Mouse (Mus musculus): Measurements from ENCODE around the gene Tmem131l. TPM values are rescaled to one million over a fixed set of nuclear protein-coding genes. Genes with fewer than 3 reads are reported as not detected.

The Tmem131l gene
- polyA plus RNA-seq, 1 experiment from 2014 or later, result 74.8 TPM

- Histone ChIP-seq H3K9me3 (no peaks in the 10 kb centered on the region), H3K36me3 (replicated peaks) (no peaks in the 10 kb centered on the region), H3K27me3 (ENCODE audit: poor library complexity, severe bottlenecking) (no peaks in the 10 kb centered on the region), H3K4me3 (no peak overlapping the region), H3K4me1 (no peaks in the 10 kb centered on the region; the same call in 1 of the 2 replicates), H3K27ac (no peak overlapping the region)
- DNase-seq (ENCODE audit: extremely low spot score, low spot score), result no peak
- 85% methylated on average over 13 of the region's 13 CpGs for WGBS
Measured at GRCm38 (mm10) chr3:84068831-84069709, 29.1 kb upstream of the Tmem131l start.

GRCm38 (mm10) chr3:84065825-84066224 is 25.9 kb upstream of the Tmem131l start:
- Histone ChIP-seq H3K4me3 (no peak overlapping the region), H3K27me3 (ENCODE audit: poor library complexity, severe bottlenecking) (no peaks in the 10 kb centered on the region), H3K36me3 (replicated peaks) (no peaks in the 10 kb centered on the region), H3K27ac (no peak overlapping the region), H3K4me1 (peaks cover 7% of the 10 kb centered on the region; the same call in 1 of the 2 replicates), H3K9me3 (no peaks in the 10 kb centered on the region; the same call in 1 of the 2 replicates)
- 83% methylated on average over 4 of the region's 4 CpGs for whole genome bisulfite sequencing
- no peak for DNase-seq (ENCODE audit: extremely low spot score, low spot score)

- Histone ChIP-seq H3K9me3 (peaks cover under 1% of the 10 kb centered on the region; the same call in 1 of the 2 replicates), H3K4me3 (no peak overlapping the region), H3K27ac (no peak overlapping the region), H3K27me3 (ENCODE audit: poor library complexity, severe bottlenecking) (no peaks in the 10 kb centered on the region), H3K36me3 (replicated peaks) (no peaks in the 10 kb centered on the region), H3K4me1 (peaks cover 10% of the 10 kb centered on the region; the same call in 1 of the 2 replicates)
- 84% methylated on average over 2 of the region's 2 CpGs for WGBS
- no peak for DNase-seq (ENCODE audit: extremely low spot score, low spot score)
Measured at GRCm38 (mm10) chr3:84063369-84063914, 23.5 kb upstream of the Tmem131l start.

- H3K27me3 ChIP-seq (ENCODE audit: poor library complexity, severe bottlenecking), result no peaks in the 10 kb centered on the region
- H3K27ac ChIP-seq, result peak overlapping the region; percentile 27
- no peak overlapping the region for H3K4me3 ChIP-seq
- DNase-seq (ENCODE audit: extremely low spot score, low spot score), result no peak
- H3K4me1 ChIP-seq, result peaks cover 10% of the 10 kb centered on the region; the same call in 1 of the 2 replicates
- H3K36me3 ChIP-seq (replicated peaks), result no peaks in the 10 kb centered on the region
- 78% methylated on average over 13 of the region's 13 CpGs for WGBS
- peaks cover 12% of the 10 kb centered on the region; the same call in 1 of the 2 replicates for H3K9me3 ChIP-seq
Measured at GRCm38 (mm10) chr3:84061523-84062453, 21.8 kb upstream of the Tmem131l start.

- 90% methylated on average over 5 of the region's 5 CpGs for WGBS
Measured at GRCm38 (mm10) chr3:84060946-84061345, 21.0 kb upstream of the Tmem131l start.

GRCm38 (mm10) chr3:84060128-84060527 is 20.2 kb upstream of the Tmem131l start:
- H3K27me3 ChIP-seq (ENCODE audit: poor library complexity, severe bottlenecking), result no peaks in the 10 kb centered on the region
- WGBS, result 75% methylated on average over 4 of the region's 4 CpGs

More at GRCm38 (mm10) chr3:84060946-84061345, 21.0 kb upstream of the Tmem131l start:
- Histone ChIP-seq H3K9me3 (peaks cover 17% of the 10 kb centered on the region; the same call in 1 of the 2 replicates), H3K4me1 (peaks cover 10% of the 10 kb centered on the region; the same call in 1 of the 2 replicates), H3K4me3 (no peak overlapping the region), H3K36me3 (replicated peaks) (no peaks in the 10 kb centered on the region), H3K27ac (no peak overlapping the region), H3K27me3 (ENCODE audit: poor library complexity, severe bottlenecking) (no peaks in the 10 kb centered on the region)
- no peak for DNase-seq (ENCODE audit: extremely low spot score, low spot score)

GRCm38 (mm10) chr3:84059676-84060075 is 19.7 kb upstream of the Tmem131l start:
- H3K27ac ChIP-seq, result no peak overlapping the region
- 71% methylated on average over 4 of the region's 4 CpGs for WGBS
- peaks cover 10% of the 10 kb centered on the region; the same call in 1 of the 2 replicates for H3K4me1 ChIP-seq
- no peaks in the 10 kb centered on the region for H3K27me3 ChIP-seq (ENCODE audit: poor library complexity, severe bottlenecking)
- peaks cover 24% of the 10 kb centered on the region; the same call in 1 of the 2 replicates for H3K9me3 ChIP-seq
- no peak for DNase-seq (ENCODE audit: extremely low spot score, low spot score)
- no peaks in the 10 kb centered on the region for H3K36me3 ChIP-seq (replicated peaks)
- H3K4me3 ChIP-seq, result no peak overlapping the region

More at GRCm38 (mm10) chr3:84060128-84060527, 20.2 kb upstream of the Tmem131l start:
- Histone ChIP-seq H3K9me3 (peaks cover 23% of the 10 kb centered on the region; the same call in 1 of the 2 replicates), H3K36me3 (replicated peaks) (no peaks in the 10 kb centered on the region), H3K4me3 (no peak overlapping the region), H3K27ac (no peak overlapping the region), H3K4me1 (peaks cover 10% of the 10 kb centered on the region; the same call in 1 of the 2 replicates)
- DNase-seq (ENCODE audit: extremely low spot score, low spot score), result no peak

GRCm38 (mm10) chr3:84059261-84059660 is 19.3 kb upstream of the Tmem131l start:
- H3K4me3 ChIP-seq, result no peak overlapping the region
- DNase-seq (ENCODE audit: extremely low spot score, low spot score), result no peak

GRCm38 (mm10) chr3:84048729-84049175 is 8.8 kb upstream of the Tmem131l start:
- peaks cover 11% of the 10 kb centered on the region for H3K4me1 ChIP-seq
- H3K36me3 ChIP-seq (replicated peaks), result no peaks in the 10 kb centered on the region
- 15% methylated on average over 9 of the region's 9 CpGs for WGBS
- H3K9me3 ChIP-seq, result no peaks in the 10 kb centered on the region; the same call in 1 of the 2 replicates
- H3K4me3 ChIP-seq, result 0 out of 2 replicates have a peak overlapping the region, but pooled peaks have one; percentile 1
- peak overlapping the region; percentile 71 for H3K27ac ChIP-seq
- peak; percentile 26 for DNase-seq (ENCODE audit: extremely low spot score, low spot score)
- H3K27me3 ChIP-seq (ENCODE audit: poor library complexity, severe bottlenecking), result 0 out of 2 replicates have a peak, but pooled peaks cover 4% of the 10 kb centered on the region

More at GRCm38 (mm10) chr3:84059261-84059660, 19.3 kb upstream of the Tmem131l start:
- Histone ChIP-seq H3K27me3 (ENCODE audit: poor library complexity, severe bottlenecking) (no peaks in the 10 kb centered on the region), H3K9me3 (peaks cover 24% of the 10 kb centered on the region; the same call in 1 of the 2 replicates), H3K4me1 (peaks cover 10% of the 10 kb centered on the region; the same call in 1 of the 2 replicates), H3K36me3 (replicated peaks) (no peaks in the 10 kb centered on the region), H3K27ac (no peak overlapping the region)
- 72% methylated on average over 13 of the region's 13 CpGs for WGBS

- 94% methylated on average over 8 of the region's 8 CpGs for WGBS
Measured at GRCm38 (mm10) chr3:84046206-84046605, 6.2 kb upstream of the Tmem131l start.

GRCm38 (mm10) chr3:84041739-84042138 is 1.8 kb upstream of the Tmem131l start:
- H3K4me3 ChIP-seq, result no peak overlapping the region
- 89% methylated on average over 8 of the region's 8 CpGs for WGBS
- H3K36me3 ChIP-seq (replicated peaks), result peaks cover 9% of the 10 kb centered on the region
- no peak for DNase-seq (ENCODE audit: extremely low spot score, low spot score)
- H3K27ac ChIP-seq, result no peak overlapping the region
- H3K9me3 ChIP-seq, result no peaks in the 10 kb centered on the region
- peaks cover 12% of the 10 kb centered on the region for H3K27me3 ChIP-seq (ENCODE audit: poor library complexity, severe bottlenecking)
- peaks cover 30% of the 10 kb centered on the region for H3K4me1 ChIP-seq

More at GRCm38 (mm10) chr3:84046206-84046605, 6.2 kb upstream of the Tmem131l start:
- no peak overlapping the region for H3K27ac ChIP-seq
- DNase-seq (ENCODE audit: extremely low spot score, low spot score), result no peak
- peaks cover 11% of the 10 kb centered on the region for H3K4me1 ChIP-seq
- H3K36me3 ChIP-seq (replicated peaks), result no peaks in the 10 kb centered on the region
- no peaks in the 10 kb centered on the region for H3K9me3 ChIP-seq
- H3K4me3 ChIP-seq, result no peak overlapping the region
- H3K27me3 ChIP-seq (ENCODE audit: poor library complexity, severe bottlenecking), result peaks cover 12% of the 10 kb centered on the region

Data from forebrain, embryonic 10.5 days (tissue).